Mouse (Mus musculus) small intestine, adult 2 months (tissue): Measurements from ENCODE around the gene Fbxl14. TPM values are rescaled to one million over a fixed set of nuclear protein-coding genes. Genes with fewer than 3 reads are reported as not detected.

ENCODE experiments used
- H3K27ac ChIP-seq: fragments of 200-500 bp; 2 replicates; pipeline ENCODE4 v1.5.1; 2012; ENCODE audit warnings: low read depth, low read length, control low read depth, inconsistent platforms; ENCODE audit not compliant: insufficient read depth
- H3K27me3 ChIP-seq: fragments of 200-500 bp; 2 replicates; pipeline ENCODE4 v1.6.1; 2012; ENCODE audit warnings: mild to moderate bottlenecking, moderate library complexity, low read length, inconsistent platforms; ENCODE audit not compliant: control insufficient read depth, insufficient read depth
- H3K36me3 ChIP-seq: fragments of 200-500 bp; 2 replicates; pipeline ENCODE4 v1.6.1; 2012; ENCODE audit warnings: mild to moderate bottlenecking, low read length, control low read depth, inconsistent platforms; ENCODE audit not compliant: control insufficient read depth, insufficient read depth
- H3K4me1 ChIP-seq: fragments of 200-500 bp; 2 replicates; pipeline ENCODE4 v1.6.1; 2012; ENCODE audit warnings: low read length, inconsistent platforms, mixed read lengths; ENCODE audit not compliant: control insufficient read depth, insufficient read depth, insufficient read length
- H3K4me3 ChIP-seq: fragments of 200-500 bp; 2 replicates; pipeline ENCODE4 v1.5.1; 2012; ENCODE audit warnings: low read depth, mild to moderate bottlenecking, control low read depth, inconsistent platforms, low read length, moderate library complexity
- CTCF ChIP-seq: fragments of 200-500 bp; IDR thresholded peaks from 2 replicates; pipeline ENCODE4 v1.5.1; 2012; ENCODE audit warnings: low read depth, mild to moderate bottlenecking, control low read depth, inconsistent platforms, low read length, moderate library complexity, mixed read lengths; ENCODE audit not compliant: insufficient replicate concordance, insufficient read length; ENCODE audit errors: extremely low read depth
- POLR2A ChIP-seq: fragments of 200-500 bp; IDR thresholded peaks from 2 replicates; pipeline ENCODE4 v1.6.1; 2012; ENCODE audit warnings: low read depth, mild to moderate bottlenecking, control low read depth, inconsistent platforms, low read length, moderate library complexity
- WGBS: fragments of 180-500 bp; shearing (Covaris S2); methylation state at CpG from one replicate; pipeline ENCODE4 v1.1.7; 2018; 5-methylcytosine and 5-hydroxymethylcytosine counted together
- polyA plus RNA-seq: library from polyadenylated mRNA; depleted of rRNA; stranded (reverse); fragments of >200 nt; gene quantifications from 2 replicates; pipeline ENCODE4 v1.2.3, GENCODE M21; 2012; rRNA removed

The Fbxl14 gene
- polyA plus RNA-seq, 1 experiment, result 79.6 TPM

- no peak for TF ChIP-seq CTCF
- no peak for TF ChIP-seq POLR2A
- Histone ChIP-seq H3K4me1 (no peaks in the 10 kb centered on the region), H3K36me3 (no peaks in the 10 kb centered on the region), H3K27ac (no peak overlapping the region), H3K27me3 (no peaks in the 10 kb centered on the region), H3K4me3 (no peak overlapping the region)
- WGBS, result 82% methylated on average over 3 of the region's 3 CpGs
Measured at GRCm38 (mm10) chr6:119529659-119530058, 50.2 kb downstream of the Fbxl14 start.

Other genes starting within 250 kb of the Fbxl14 start
- 0.32 TPM in 1 of 2 replicates, not detected in the other for gene Cacna2d4, start 243.1 kb upstream of the Fbxl14 start, polyA plus RNA-seq
- not detected in 2 replicates for gene Lrtm2, start 148.9 kb upstream of the Fbxl14 start, polyA plus RNA-seq
- gene Adipor2, start 62.0 kb upstream of the Fbxl14 start, polyA plus RNA-seq, result 43.4 and 112 TPM in 2 replicates
- 1.8 and 1.9 TPM in 2 replicates for gene Wnt5b, start 64.7 kb downstream of the Fbxl14 start, polyA plus RNA-seq